ENCODE assay signal across 17 mouse cellular contexts in genomic region chr9:111534744-111535423, GRCm38 (mm10).
DNase-seq lines count a peak whose midpoint lies in the region; ATAC-seq and TF ChIP-seq lines count a peak whose summit lies in the region.
"Had no signal": no experiment of that assay in that cellular context is flagged by ENCODE, and none has a peak within 500 bp of the region (broad histone marks: within the 10 kb centered on the region; RNA-seq: fewer than 3 reads in every experiment).

No protein-coding gene starts in this region.

- no peak for TF ChIP-seq CTCF in intestine, postnatal 0 days (IDR thresholded peaks at IDR 0.05; ENCODE audit: low read depth)

- H3K9ac ChIP-seq in kidney, embryonic 14.5 days (ENCODE audit: low read depth, low read length): no peak overlapping the region
- H3K9ac ChIP-seq in intestine, postnatal 0 days (ENCODE audit: low read depth, low read length): no peak overlapping the region
- H3K9ac ChIP-seq in midbrain, embryonic 14.5 days (replicated peaks; ENCODE audit: low read length): no peak overlapping the region

- peaks cover 7% of the 10 kb centered on the region; the same call in 1 of the 2 replicates for H3K4me1 ChIP-seq in kidney, embryonic 14.5 days (ENCODE audit: control insufficient read depth, insufficient read depth, low read length)
- peaks cover 3% of the 10 kb centered on the region; the same call in 1 of the 2 replicates for H3K4me1 ChIP-seq in intestine, postnatal 0 days (replicated peaks; ENCODE audit: control insufficient read depth, insufficient read depth, low read length)
- no peaks in the 10 kb centered on the region for H3K4me1 ChIP-seq in midbrain, embryonic 14.5 days (ENCODE audit: control insufficient read depth, insufficient read depth, low read length)

- 32% methylated on average over 7 of the region's 7 CpGs for WGBS in kidney, embryonic 14.5 days
- 11% methylated on average over 7 of the region's 7 CpGs for WGBS in intestine, postnatal 0 days
- 76% methylated on average over 7 of the region's 7 CpGs for WGBS in midbrain, embryonic 14.5 days

- H3K9me3 ChIP-seq in kidney, embryonic 14.5 days (ENCODE audit: control insufficient read depth, low read length): no peaks in the 10 kb centered on the region
- H3K9me3 ChIP-seq in intestine, postnatal 0 days (ENCODE audit: control insufficient read depth): no peaks in the 10 kb centered on the region
- no peaks in the 10 kb centered on the region for H3K9me3 ChIP-seq in midbrain, embryonic 14.5 days (ENCODE audit: control insufficient read depth, low read length)
- H3K9me3 ChIP-seq: heart, embryonic 10.5 days had no signal

- peak; percentile 77 for ATAC-seq in kidney, embryonic 14.5 days (ENCODE audit: low FRiP score, low TSS enrichment)
- 0 out of 2 replicates have a peak, but pooled peaks have one; percentile 38 for ATAC-seq in intestine, postnatal 0 days
- peak; percentile 96 for ATAC-seq in megakaryocyte-erythroid progenitor cell, adult 5-6 weeks (replicated peaks; ENCODE audit: low FRiP score, low TSS enrichment, poor library complexity, severe bottlenecking)
- no peak for ATAC-seq in midbrain, embryonic 14.5 days (ENCODE audit: low FRiP score, low TSS enrichment)
- ATAC-seq: forebrain, embryonic 16.5 days had no signal

- no peaks in the 10 kb centered on the region for H3K36me3 ChIP-seq in kidney, embryonic 14.5 days (ENCODE audit: control insufficient read depth, insufficient read depth, low read length)
- no peaks in the 10 kb centered on the region for H3K36me3 ChIP-seq in intestine, postnatal 0 days (ENCODE audit: control insufficient read depth, insufficient read depth)
- H3K36me3 ChIP-seq in midbrain, embryonic 14.5 days (ENCODE audit: control insufficient read depth, insufficient read depth, low read length): no peaks in the 10 kb centered on the region
- H3K36me3 ChIP-seq: heart, embryonic 10.5 days had no signal

- H3K4me3 ChIP-seq in kidney, embryonic 14.5 days (ENCODE audit: low read length): no peak overlapping the region
- no peak overlapping the region for H3K4me3 ChIP-seq in intestine, postnatal 0 days (ENCODE audit: low read depth, low read length)
- H3K4me3 ChIP-seq in midbrain, embryonic 14.5 days (replicated peaks; ENCODE audit: low read depth, low read length): no peak overlapping the region
- H3K4me3 ChIP-seq: heart, embryonic 10.5 days; layer of hippocampus, adult 2 months had no signal

- no peaks in the 10 kb centered on the region for H3K27me3 ChIP-seq in kidney, embryonic 14.5 days (ENCODE audit: control insufficient read depth, insufficient read depth, low read length)
- H3K27me3 ChIP-seq in intestine, postnatal 0 days (replicated peaks; ENCODE audit: control insufficient read depth, insufficient read depth, low read length): no peaks in the 10 kb centered on the region
- no peaks in the 10 kb centered on the region for H3K27me3 ChIP-seq in midbrain, embryonic 14.5 days (ENCODE audit: control insufficient read depth, insufficient read depth, low read length)

- no peak for DNase-seq in kidney, postnatal 10 days
- peak; percentile 28 for DNase-seq in c-Kit-positive CD71-positive TER-119-negative erythroid progenitor cells, embryonic 14.5 days (ENCODE audit: low read depth)
- DNase-seq in adipocyte (ENCODE audit: low spot score): no peak
- DNase-seq in midbrain, embryonic 14.5 days: no peak
- no peak for DNase-seq in lung, postnatal 4 days
- DNase-seq: adrenal gland, postnatal 10 days; cerebellum, postnatal 36 days; gastrocnemius, postnatal 10 days; heart, postnatal 36 days; kidney, adult 18-20 months; lung, adult 2 months had no signal

- H3K4me2 ChIP-seq in kidney, embryonic 14.5 days (replicated peaks; ENCODE audit: low read depth, low read length): no peak overlapping the region; the same call in 1 of the 2 replicates
- peak overlapping the region; percentile 30; the same call in 1 of the 2 replicates for H3K4me2 ChIP-seq in intestine, postnatal 0 days (replicated peaks; ENCODE audit: low read depth)
- no peak overlapping the region for H3K4me2 ChIP-seq in midbrain, embryonic 14.5 days (ENCODE audit: low read length)

- no peak overlapping the region for H3K27ac ChIP-seq in kidney, embryonic 14.5 days (ENCODE audit: low read depth, low read length)
- no peak overlapping the region for H3K27ac ChIP-seq in intestine, postnatal 0 days (ENCODE audit: low read depth, low read length)
- no peak overlapping the region for H3K27ac ChIP-seq in midbrain, embryonic 14.5 days (replicated peaks; ENCODE audit: low read depth, low read length)
- H3K27ac ChIP-seq: heart, embryonic 10.5 days; layer of hippocampus, adult 2 months had no signal
